ENCODE assay signal across 8 mouse cellular contexts in the genomic region with DNA sequence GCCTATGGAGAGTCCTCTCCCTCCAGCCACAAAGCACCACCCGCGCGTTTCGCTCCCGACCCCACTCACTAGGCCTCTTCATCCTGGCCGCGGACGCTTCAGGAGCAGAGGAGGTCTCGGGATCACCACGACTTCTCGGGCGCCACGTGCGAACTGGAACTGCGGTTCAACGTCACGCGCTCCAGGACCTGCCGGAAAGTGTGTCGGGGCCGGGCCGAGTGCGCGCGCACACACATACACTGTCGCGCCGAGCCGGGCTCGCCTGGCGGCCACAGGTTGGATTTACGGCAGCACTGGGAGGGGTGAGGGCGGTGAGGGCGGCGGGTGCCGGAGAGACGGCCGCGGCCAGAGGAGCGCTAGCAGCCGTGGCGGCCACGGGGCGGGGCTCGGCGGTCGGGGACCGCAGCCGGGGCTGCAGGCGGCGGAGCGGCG. TPM values are rescaled to one million over a fixed set of nuclear protein-coding genes. Genes with fewer than 3 reads are reported as not detected.
DNase-seq lines count a peak whose midpoint lies in the region; ATAC-seq and TF ChIP-seq lines count a peak whose summit lies in the region.

A gene (plus strand): TSS at position 279 of the 432 bp plus-strand sequence.
A gene (minus strand): TSS at position 293 of the 432 bp plus-strand sequence.

- peak; percentile 95 for TF ChIP-seq POLR2A in ES-Bruce4 (IDR thresholded peaks at IDR 0.05; ENCODE audit: insufficient read depth, low read length)

- peak within 1 kb of the TSS; percentile 77 for H3K27ac ChIP-seq in ES-Bruce4 (ENCODE audit: insufficient read depth, low read length)
- H3K27ac ChIP-seq in forebrain, embryonic 14.5 days (ENCODE audit: low read depth, low read length) = peak within 1 kb of the TSS; percentile 99
- peak within 1 kb of the TSS; percentile 99 for H3K27ac ChIP-seq in neural tube, embryonic 15.5 days (replicated peaks)

- ATAC-seq in cerebellum, adult (ENCODE audit: insufficient number of reproducible peaks, low FRiP score, low TSS enrichment) = peak; percentile 94
- ATAC-seq in forebrain, embryonic 14.5 days = peak; percentile 95
- peak; percentile 96 for ATAC-seq in neural tube, embryonic 15.5 days (ENCODE audit: low FRiP score)

- no peaks in the 10 kb centered on the region for H3K27me3 ChIP-seq in ES-Bruce4 (ENCODE audit: control insufficient read depth, insufficient read depth, low read length, poor library complexity, severe bottlenecking)
- no peaks in the 10 kb centered on the region for H3K27me3 ChIP-seq in forebrain, embryonic 14.5 days (replicated peaks; ENCODE audit: control insufficient read depth, insufficient read depth, low read length)
- H3K27me3 ChIP-seq in neural tube, embryonic 15.5 days (replicated peaks) = no peaks in the 10 kb centered on the region

- H3K4me1 ChIP-seq in ES-Bruce4 (ENCODE audit: control insufficient read depth, insufficient read depth, low read length) = peaks cover 1% of the 10 kb centered on the region
- peaks cover 20% of the 10 kb centered on the region for H3K4me1 ChIP-seq in forebrain, embryonic 14.5 days (ENCODE audit: control insufficient read depth, insufficient read depth, low read length)
- H3K4me1 ChIP-seq in neural tube, embryonic 15.5 days = peaks cover 29% of the 10 kb centered on the region

- peak; percentile 56; the same call in 1 of the 2 replicates for TF ChIP-seq EP300 in ES-Bruce4 (IDR thresholded peaks at IDR 0.05; ENCODE audit: insufficient read depth, low read depth, low read length)

- WGBS in forebrain, embryonic 14.5 days = 0% methylated on average over 40 of the region's 53 CpGs
- 1% methylated on average over 43 of the region's 53 CpGs for WGBS in neural tube, embryonic 15.5 days

- H3K9me3 ChIP-seq in ES-Bruce4 (replicated peaks; ENCODE audit: control insufficient read depth, insufficient read depth, low read length, poor library complexity, severe bottlenecking) = no peaks in the 10 kb centered on the region; the same call in 1 of the 2 replicates
- H3K9me3 ChIP-seq in forebrain, embryonic 14.5 days (replicated peaks; ENCODE audit: control insufficient read depth, low read length) = no peaks in the 10 kb centered on the region
- no peaks in the 10 kb centered on the region for H3K9me3 ChIP-seq in neural tube, embryonic 15.5 days (replicated peaks)

- peak; percentile 97 for DNase-seq in forebrain, embryonic 14.5 days (ENCODE audit: low spot score)
- DNase-seq in heart, postnatal 14 days = peak; percentile 97
- DNase-seq in layer of hippocampus, adult 11-12 months (ENCODE audit: low spot score) = peak; percentile 97
- peak; percentile 96 to 97 for DNase-seq in lung, adult 18-20 months
- DNase-seq in testis, postnatal 14 days (ENCODE audit: low spot score) = peak; percentile 99

- peaks cover 49% of the 10 kb centered on the region for H3K36me3 ChIP-seq in ES-Bruce4 (ENCODE audit: control insufficient read depth, insufficient read depth, low read length, poor library complexity, severe bottlenecking)
- peaks cover 55% of the 10 kb centered on the region for H3K36me3 ChIP-seq in forebrain, embryonic 14.5 days (ENCODE audit: control insufficient read depth, insufficient read depth, low read length)
- peaks cover 33% of the 10 kb centered on the region for H3K36me3 ChIP-seq in neural tube, embryonic 15.5 days

- intact Hi-C loops in heart, postnatal 14 days (cut with DNase I) = loop anchor here (2.0 kb wide), 1 partner anchor 18 kb away; a partner anchor contains a TSS

- TF ChIP-seq CTCF in ES-Bruce4 (IDR thresholded peaks at IDR 0.05; ENCODE audit: low read depth, low read length) = no peak

- H3K9ac ChIP-seq in ES-Bruce4 (ENCODE audit: low read depth, poor library complexity, severe bottlenecking) = peak within 1 kb of the TSS; percentile 98
- peak within 1 kb of the TSS; percentile 90 for H3K9ac ChIP-seq in forebrain, embryonic 14.5 days (ENCODE audit: low read length)
- H3K9ac ChIP-seq in neural tube, embryonic 15.5 days (replicated peaks) = peak within 1 kb of the TSS; percentile 91

- peak within 1 kb of the TSS; percentile 82 for H3K4me2 ChIP-seq in forebrain, embryonic 14.5 days (ENCODE audit: low read length)
- H3K4me2 ChIP-seq in neural tube, embryonic 15.5 days = peak within 1 kb of the TSS; percentile 91

- H3K4me3 ChIP-seq in ES-Bruce4 (ENCODE audit: low read depth, low read length) = peak within 1 kb of the TSS; percentile 98
- H3K4me3 ChIP-seq in forebrain, embryonic 14.5 days (ENCODE audit: low read depth, low read length) = peak within 1 kb of the TSS; percentile 73
- H3K4me3 ChIP-seq in neural tube, embryonic 15.5 days (replicated peaks) = peak within 1 kb of the TSS; percentile 66

RNA-seq across cellular contexts. Expression of the first gene that starts in this region (rescaled TPM):
- polyA plus RNA-seq in ES-Bruce4 (2011; ENCODE audit: insufficient read depth, insufficient read length, low read depth, missing spikeins) = 84.5 and 86.9 TPM in 2 replicates
- polyA plus RNA-seq in forebrain, embryonic 14.5 days (2014; fragmentation: Nextera tagmentation; extraction: Ambion mirVana) = 103 and 125 TPM in 2 replicates
- 10 to 100 TPM; 58.7 to 67.3 TPM for total RNA-seq in heart, postnatal 14 days (2021)
- 102 and 106 TPM in 2 replicates for polyA plus RNA-seq in neural tube, embryonic 15.5 days (2015; fragmentation: Nextera tagmentation; extraction: Ambion mirVana)

RNA-seq across cellular contexts. Expression of the second gene that starts in this region (rescaled TPM):
- 380 and 391 TPM in 2 replicates for polyA plus RNA-seq in ES-Bruce4 (2011; ENCODE audit: insufficient read depth, insufficient read length, low read depth, missing spikeins)
- polyA plus RNA-seq in forebrain, embryonic 14.5 days (2014; fragmentation: Nextera tagmentation; extraction: Ambion mirVana) = 63.3 and 65.1 TPM in 2 replicates
- 10 to 100 TPM; 25.1 to 25.4 TPM for total RNA-seq in heart, postnatal 14 days (2021)
- polyA plus RNA-seq in neural tube, embryonic 15.5 days (2015; fragmentation: Nextera tagmentation; extraction: Ambion mirVana) = 53.6 and 72.9 TPM in 2 replicates

Comparison
In these comparisons a context has a peak if more than half of its experiments do, and no peak if none do; other contexts are left out.
1. Peak in every context shown above with its lines: DNase-seq, ATAC-seq, H3K4me3 ChIP-seq and H3K27ac ChIP-seq.